Mouse (Mus musculus) embryonic fibroblast, embryonic 13.5 days (primary cell): ENCODE results near the gene Dus1l.

Source experiments
- CTCF ChIP-seq: IDR thresholded peaks from 2 replicates; pipeline ENCODE4 v1.5.1; 2011; ENCODE audit warnings: mild to moderate bottlenecking, control low read depth, low read length, moderate library complexity, borderline replicate concordance; ENCODE audit not compliant: insufficient read depth
- POLR2A ChIP-seq: IDR thresholded peaks from 2 replicates; pipeline ENCODE4 v1.6.1; 2011; ENCODE audit warnings: low read depth, mild to moderate bottlenecking, control low read depth, low read length, moderate library complexity

GRCm38 (mm10) chr11:120817358-120817757, 21.2 kb upstream of the Dus1l start:
- TF ChIP-seq POLR2A = no peak
- no peak for TF ChIP-seq CTCF
